Mouse (Mus musculus) small intestine, adult 2 months (tissue): ENCODE data around the gene 1600002K03Rik. TPM values are rescaled to one million over a fixed set of nuclear protein-coding genes. Genes with fewer than 3 reads are reported as not detected.

Experiments
- H3K27ac ChIP-seq: fragments of 200-500 bp; 2 replicates; pipeline ENCODE4 v1.5.1; 2012; ENCODE audit warnings: low read depth, low read length, control low read depth, inconsistent platforms; ENCODE audit not compliant: insufficient read depth
- H3K27me3 ChIP-seq: fragments of 200-500 bp; 2 replicates; pipeline ENCODE4 v1.6.1; 2012; ENCODE audit warnings: mild to moderate bottlenecking, moderate library complexity, low read length, inconsistent platforms; ENCODE audit not compliant: control insufficient read depth, insufficient read depth
- H3K36me3 ChIP-seq: fragments of 200-500 bp; 2 replicates; pipeline ENCODE4 v1.6.1; 2012; ENCODE audit warnings: mild to moderate bottlenecking, low read length, control low read depth, inconsistent platforms; ENCODE audit not compliant: control insufficient read depth, insufficient read depth
- H3K4me1 ChIP-seq: fragments of 200-500 bp; 2 replicates; pipeline ENCODE4 v1.6.1; 2012; ENCODE audit warnings: low read length, inconsistent platforms, mixed read lengths; ENCODE audit not compliant: control insufficient read depth, insufficient read depth, insufficient read length
- H3K4me3 ChIP-seq: fragments of 200-500 bp; 2 replicates; pipeline ENCODE4 v1.5.1; 2012; ENCODE audit warnings: low read depth, mild to moderate bottlenecking, control low read depth, inconsistent platforms, low read length, moderate library complexity
- CTCF ChIP-seq: fragments of 200-500 bp; IDR thresholded peaks from 2 replicates; pipeline ENCODE4 v1.5.1; 2012; ENCODE audit warnings: low read depth, mild to moderate bottlenecking, control low read depth, inconsistent platforms, low read length, moderate library complexity, mixed read lengths; ENCODE audit not compliant: insufficient replicate concordance, insufficient read length; ENCODE audit errors: extremely low read depth
- POLR2A ChIP-seq: fragments of 200-500 bp; IDR thresholded peaks from 2 replicates; pipeline ENCODE4 v1.6.1; 2012; ENCODE audit warnings: low read depth, mild to moderate bottlenecking, control low read depth, inconsistent platforms, low read length, moderate library complexity
- WGBS: fragments of 180-500 bp; shearing (Covaris S2); methylation state at CpG from one replicate; pipeline ENCODE4 v1.1.7; 2018; 5-methylcytosine and 5-hydroxymethylcytosine counted together
- polyA plus RNA-seq: library from polyadenylated mRNA; depleted of rRNA; stranded (reverse); fragments of >200 nt; gene quantifications from 2 replicates; pipeline ENCODE4 v1.2.3, GENCODE M21; 2012; rRNA removed

The 1600002K03Rik gene
- 6.8 and 9.0 TPM in 2 replicates for polyA plus RNA-seq

DNA sequence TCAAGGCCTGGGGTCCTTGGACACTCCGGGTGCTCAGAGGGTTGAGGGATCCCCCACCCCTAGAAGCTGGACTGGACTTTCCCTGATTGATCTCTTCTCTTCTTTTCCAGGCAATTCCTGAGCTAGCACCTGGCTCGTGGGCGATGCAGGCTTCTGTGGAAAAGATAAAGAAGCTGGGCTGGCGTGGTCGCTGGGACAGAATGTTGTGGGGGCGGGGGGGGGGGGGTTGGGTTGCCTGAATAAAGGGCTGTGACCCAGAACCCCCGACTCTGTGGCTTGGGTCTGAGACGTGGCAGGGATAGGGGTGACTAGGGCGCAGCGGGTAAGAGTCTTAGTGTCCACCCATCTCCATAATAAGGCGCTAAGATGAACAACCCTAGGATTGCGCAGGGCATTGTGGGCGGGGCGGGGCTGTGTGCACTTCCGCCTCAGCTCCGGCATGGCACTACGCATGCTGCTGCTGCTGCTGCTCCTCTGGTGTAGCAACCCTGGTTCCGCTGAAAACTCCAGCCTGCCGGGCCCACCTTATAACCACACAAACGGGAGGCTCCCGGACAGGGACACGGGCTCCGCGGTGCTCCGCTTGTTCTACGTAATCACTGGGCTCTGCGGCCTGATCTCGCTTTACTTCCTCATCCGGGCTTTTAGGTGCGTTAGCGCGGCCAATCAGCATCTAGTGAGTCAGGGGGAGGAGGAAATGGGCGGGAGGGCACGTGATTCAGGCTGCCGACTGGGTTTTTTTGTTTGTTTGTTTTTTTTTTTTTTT is at the start of gene 1600002K03Rik:
Gene 1600002K03Rik, plus strand, starts transcription at position 418 of the 766 bp plus-strand sequence.
- Histone ChIP-seq H3K36me3 (peaks cover 24% of the 10 kb centered on the region), H3K27ac (peak within 1 kb of the TSS; percentile 85), H3K4me1 (peaks cover 11% of the 10 kb centered on the region), H3K4me3 (peak within 1 kb of the TSS; percentile 79), H3K27me3 (no peaks in the 10 kb centered on the region)
- TF ChIP-seq POLR2A, result peak; percentile 37
- TF ChIP-seq CTCF, result no peak
- WGBS, result 7% methylated on average over 35 of the region's 35 CpGs

- Histone ChIP-seq H3K36me3 (peaks cover 50% of the 10 kb centered on the region), H3K4me3 (no peak overlapping the region)
- WGBS, result 86% methylated on average over 9 of the region's 9 CpGs
Measured at GRCm38 (mm10) chr10:80123932-80124562, 48.7 kb upstream of the 1600002K03Rik start.

DNA sequence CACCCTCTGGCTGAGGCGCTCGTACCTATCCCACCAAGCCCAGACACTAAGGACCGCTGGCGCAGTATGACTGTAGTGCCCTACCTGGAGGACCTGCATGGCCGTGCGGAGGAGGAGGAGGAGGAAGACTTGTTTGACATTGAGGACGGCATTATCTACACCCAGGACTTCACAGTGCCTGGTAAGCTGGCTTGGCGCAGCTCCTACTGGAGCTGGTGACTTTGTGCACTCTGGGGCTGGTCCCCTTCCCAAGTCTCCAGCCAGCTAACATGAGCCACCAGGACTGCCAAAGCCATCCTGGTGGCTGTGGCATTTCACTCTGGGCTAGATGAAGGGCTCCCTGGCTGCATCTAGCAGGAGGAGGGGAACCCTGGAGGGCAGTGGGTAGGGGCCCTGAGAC is 44.8 kb upstream of the 1600002K03Rik start:
- TF ChIP-seq CTCF (no peak), POLR2A (no peak)

More at GRCm38 (mm10) chr10:80123932-80124562, 48.7 kb upstream of the 1600002K03Rik start:
- TF ChIP-seq CTCF, result no peak
- no peak for TF ChIP-seq POLR2A
- H3K4me1 ChIP-seq, result peaks cover 3% of the 10 kb centered on the region; the same call in 1 of the 2 replicates
- no peak overlapping the region for H3K27ac ChIP-seq
- H3K27me3 ChIP-seq, result no peaks in the 10 kb centered on the region

DNA sequence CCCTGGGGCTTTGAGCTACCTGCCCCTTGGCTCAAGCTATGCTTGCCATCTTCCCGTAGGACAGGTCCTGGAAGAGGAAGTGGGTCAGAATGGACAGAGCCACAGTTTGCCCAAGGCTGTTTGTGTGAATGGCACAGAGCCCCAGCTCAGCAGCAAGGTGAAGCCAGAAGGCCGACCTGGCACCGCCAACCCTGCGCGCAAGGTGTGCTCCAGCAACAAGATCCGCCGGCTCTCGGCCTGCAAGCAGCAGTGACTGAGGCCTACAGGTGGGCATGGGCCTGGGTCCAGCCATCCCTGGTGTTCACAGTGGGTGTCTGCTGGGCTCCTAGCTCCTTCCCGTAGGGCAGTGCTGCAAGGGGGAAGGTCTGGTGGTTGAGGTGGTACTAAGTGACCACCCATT is 42.9 kb upstream of the 1600002K03Rik start:
- H3K36me3 ChIP-seq, result peaks cover 59% of the 10 kb centered on the region
- H3K27me3 ChIP-seq, result no peaks in the 10 kb centered on the region
- WGBS, result 58% methylated on average over 9 of the region's 9 CpGs
- TF ChIP-seq CTCF (no peak), POLR2A (no peak)
- H3K27ac ChIP-seq, result no peak overlapping the region
- H3K4me1 ChIP-seq, result peaks cover 13% of the 10 kb centered on the region
- no peak overlapping the region for H3K4me3 ChIP-seq

More for the DNA sequence above, 44.8 kb upstream of the 1600002K03Rik start:
- Histone ChIP-seq H3K4me3 (no peak overlapping the region), H3K27me3 (no peaks in the 10 kb centered on the region), H3K4me1 (peaks cover 13% of the 10 kb centered on the region), H3K36me3 (peaks cover 61% of the 10 kb centered on the region), H3K27ac (no peak overlapping the region)
- 96% methylated on average over 8 of the region's 8 CpGs for WGBS

- Histone ChIP-seq H3K4me1 (peaks cover 13% of the 10 kb centered on the region), H3K36me3 (peaks cover 57% of the 10 kb centered on the region), H3K27me3 (no peaks in the 10 kb centered on the region), H3K27ac (no peak overlapping the region), H3K4me3 (no peak overlapping the region)
- peak; percentile 9; the same call in 1 of the 2 replicates for TF ChIP-seq CTCF
- no peak for TF ChIP-seq POLR2A
- WGBS, result 35% methylated on average over 18 of the region's 18 CpGs
Measured at GRCm38 (mm10) chr10:80130403-80131031, 42.2 kb upstream of the 1600002K03Rik start.

DNA sequence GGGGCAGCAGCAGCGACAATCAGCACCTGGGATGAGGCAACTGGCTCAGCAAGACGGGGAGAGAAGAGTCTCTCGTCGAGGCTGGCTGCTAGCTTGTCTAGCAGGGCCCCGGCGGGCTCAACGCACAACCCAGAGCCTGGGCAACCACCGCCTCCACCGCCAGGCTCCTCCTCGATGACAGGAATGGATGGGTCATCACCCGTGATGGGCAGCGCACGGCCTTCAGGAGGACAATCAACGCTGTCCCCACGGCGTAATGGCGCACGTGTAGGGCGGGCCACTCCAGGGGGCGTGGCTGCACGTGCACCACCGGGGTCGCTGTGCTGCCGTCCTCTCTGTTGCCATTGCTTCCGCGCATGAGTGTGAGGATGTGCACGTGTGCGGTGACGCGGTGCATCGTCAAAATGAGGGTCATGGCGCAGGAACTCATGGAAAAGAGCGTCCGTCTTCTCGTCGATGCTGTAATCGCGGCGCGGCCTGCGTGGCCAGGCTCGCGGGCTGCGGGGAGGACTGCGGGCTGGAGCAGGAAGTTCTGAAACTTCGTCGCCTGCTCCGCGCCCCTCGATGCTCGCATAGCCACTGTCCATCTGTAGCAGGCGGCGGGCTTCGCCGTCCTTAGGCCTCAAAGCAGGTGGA is 41.3 kb upstream of the 1600002K03Rik start:
- Histone ChIP-seq H3K27ac (no peak overlapping the region), H3K27me3 (no peaks in the 10 kb centered on the region), H3K36me3 (peaks cover 48% of the 10 kb centered on the region), H3K4me3 (no peak overlapping the region), H3K4me1 (peaks cover 13% of the 10 kb centered on the region)
- TF ChIP-seq CTCF, result no peak
- no peak for TF ChIP-seq POLR2A
- WGBS, result 78% methylated on average over 55 of the region's 55 CpGs

DNA sequence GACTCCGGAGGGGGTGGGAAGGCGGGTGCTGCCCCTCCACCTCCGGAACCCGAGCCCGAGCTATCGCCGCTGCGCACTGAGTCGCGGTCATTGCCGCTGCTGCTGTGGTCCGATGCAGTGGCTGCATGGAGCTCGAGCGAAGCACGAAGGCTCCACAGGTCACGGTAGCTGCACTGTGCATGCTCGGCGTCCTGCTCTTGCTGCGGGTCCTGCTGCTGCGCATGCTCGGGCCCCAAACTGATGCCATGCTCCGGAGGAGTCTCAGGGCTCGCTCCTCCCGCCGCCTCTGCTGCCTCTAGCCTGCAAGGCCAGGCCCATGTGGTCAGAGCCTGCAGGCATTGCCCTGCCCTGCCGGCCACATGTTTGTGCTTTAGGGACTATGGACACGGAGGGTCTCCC is 40.8 kb upstream of the 1600002K03Rik start:
- TF ChIP-seq CTCF, result no peak
- TF ChIP-seq POLR2A, result no peak
- WGBS, result 92% methylated on average over 27 of the region's 27 CpGs
- H3K4me1 ChIP-seq, result peaks cover 13% of the 10 kb centered on the region
- no peak overlapping the region for H3K4me3 ChIP-seq
- no peak overlapping the region for H3K27ac ChIP-seq
- peaks cover 43% of the 10 kb centered on the region for H3K36me3 ChIP-seq
- 0 out of 2 replicates have a peak, but pooled peaks cover under 1% of the 10 kb centered on the region for H3K27me3 ChIP-seq
